Mouse (Mus musculus) layer of hippocampus, postnatal 14 days (tissue): ENCODE measurements around the gene Pgpep1l. TPM values are rescaled to one million over a fixed set of nuclear protein-coding genes. Genes with fewer than 3 reads are reported as not detected.

Experiments used
- DNase-seq, 2 experiments: peaks; one replicate each; pipeline ENCODE4 v3.0.0; 2021 to 2022; ENCODE audit warnings: low spot score in 2 of 2, mixed read lengths in 1 of 2
- total RNA-seq, 2 experiments: library from RNA; stranded (reverse); gene quantifications; 2 replicates each; pipeline ENCODE4 v1.2.3; 2021

The Pgpep1l gene
- total RNA-seq, 2 experiments from 2014 or later: 1.4 to 1.7 TPM

DNA sequence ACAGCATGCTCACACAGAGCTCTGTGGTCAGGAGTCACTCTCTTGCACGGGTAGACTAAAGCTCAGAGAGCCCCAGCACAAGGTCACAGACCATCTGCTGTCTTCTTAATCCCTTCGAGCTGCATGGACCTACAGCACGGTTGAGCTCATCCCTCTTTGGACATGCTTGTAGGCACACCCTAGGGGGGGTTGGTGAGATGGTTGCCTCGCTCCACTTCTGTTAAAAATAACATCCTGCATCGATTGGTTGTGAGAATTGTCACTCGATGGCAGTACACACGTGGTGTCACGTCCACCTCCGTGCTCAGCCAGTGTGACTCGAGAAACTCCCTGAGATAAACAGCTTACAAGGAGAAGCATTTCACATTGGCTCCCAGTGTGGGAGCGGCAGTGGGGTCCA lies 45.2 kb downstream of the Pgpep1l start:
- DNase-seq: no peak

DNA sequence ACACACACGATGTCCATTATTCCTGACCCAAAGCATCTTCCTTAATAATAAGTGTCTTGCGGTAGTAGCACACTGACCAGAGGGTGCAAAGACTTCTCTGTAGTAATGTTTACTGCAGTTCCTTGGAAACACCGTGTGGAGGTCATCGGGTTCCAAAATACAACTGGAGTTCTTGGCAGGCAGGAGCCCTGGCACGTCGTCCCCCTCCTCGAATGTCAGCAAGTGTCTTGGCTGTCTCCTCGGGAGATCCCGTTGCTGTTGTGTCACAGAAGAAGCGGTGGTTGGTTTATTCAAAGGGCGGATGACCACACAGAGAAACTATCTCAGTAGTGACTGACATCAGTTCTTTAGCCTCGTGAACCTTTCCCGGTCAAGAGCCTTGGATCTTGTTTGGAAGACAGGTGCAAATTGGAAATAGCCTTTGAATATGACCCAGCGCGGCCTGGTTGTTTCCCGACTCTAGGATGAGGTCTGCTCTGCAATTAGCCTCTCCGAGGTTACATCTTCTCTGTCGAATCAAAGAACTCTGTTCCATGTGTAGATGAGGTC lies 48.4 kb downstream of the Pgpep1l start:
- DNase-seq: no peak

DNA sequence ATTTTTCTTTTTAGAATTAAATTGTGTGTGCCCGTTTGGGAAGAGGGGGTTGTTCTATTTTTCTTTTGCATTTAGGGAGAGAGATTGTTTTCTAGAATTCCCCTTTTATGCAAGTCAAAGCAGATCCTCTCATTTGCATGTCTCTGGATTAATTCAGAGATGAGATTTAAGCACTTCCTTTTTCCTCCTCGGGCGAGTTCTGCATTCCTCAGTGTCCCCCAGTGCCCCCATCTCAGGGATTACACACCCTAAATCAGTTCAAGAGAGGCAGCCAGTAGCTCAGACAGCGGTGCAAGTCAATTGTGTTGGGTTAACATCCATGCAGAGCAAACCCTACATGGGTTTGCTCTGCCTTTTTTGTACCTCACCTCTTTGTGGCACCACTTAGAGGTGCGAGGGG lies 50.2 kb downstream of the Pgpep1l start:
- no peak for DNase-seq

DNA sequence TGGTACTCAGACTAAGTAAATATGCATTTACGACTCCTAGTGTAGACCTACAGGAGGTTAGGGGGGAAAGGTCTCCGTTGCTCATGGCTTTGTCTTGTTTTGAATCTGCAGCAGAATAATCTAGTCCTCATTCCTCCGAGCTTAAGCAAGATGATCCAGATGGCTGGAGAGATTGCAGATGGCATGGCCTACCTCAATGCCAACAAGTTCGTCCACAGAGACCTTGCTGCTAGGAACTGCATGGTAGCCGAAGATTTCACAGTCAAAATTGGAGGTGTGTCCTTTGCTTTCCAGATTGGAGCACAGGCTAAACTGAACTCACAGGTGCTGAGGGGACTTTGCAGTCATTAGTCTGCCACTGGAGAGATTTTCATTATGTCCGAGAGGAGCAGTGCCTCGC lies 52.1 kb downstream of the Pgpep1l start:
- DNase-seq: no peak

DNA sequence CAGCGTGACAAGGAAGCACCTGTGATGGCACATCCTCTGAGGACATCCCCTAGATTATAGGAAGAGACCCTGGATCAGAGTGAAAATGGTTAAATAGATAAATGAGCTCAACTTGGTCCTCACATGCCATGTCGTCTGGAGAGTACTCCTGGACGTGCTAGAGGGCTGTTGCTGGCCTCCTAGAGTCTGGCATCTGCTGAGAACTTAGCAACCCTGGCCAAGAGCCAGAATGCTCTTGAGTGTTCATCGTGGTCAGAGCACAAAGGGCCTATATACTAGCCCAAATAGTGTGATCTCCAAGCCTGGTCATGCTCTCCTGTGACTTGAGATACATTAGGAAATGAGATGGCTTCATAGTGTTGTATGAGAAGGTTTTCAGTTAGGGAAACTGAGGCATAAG lies 53.6 kb downstream of the Pgpep1l start:
- DNase-seq: no peak

DNA sequence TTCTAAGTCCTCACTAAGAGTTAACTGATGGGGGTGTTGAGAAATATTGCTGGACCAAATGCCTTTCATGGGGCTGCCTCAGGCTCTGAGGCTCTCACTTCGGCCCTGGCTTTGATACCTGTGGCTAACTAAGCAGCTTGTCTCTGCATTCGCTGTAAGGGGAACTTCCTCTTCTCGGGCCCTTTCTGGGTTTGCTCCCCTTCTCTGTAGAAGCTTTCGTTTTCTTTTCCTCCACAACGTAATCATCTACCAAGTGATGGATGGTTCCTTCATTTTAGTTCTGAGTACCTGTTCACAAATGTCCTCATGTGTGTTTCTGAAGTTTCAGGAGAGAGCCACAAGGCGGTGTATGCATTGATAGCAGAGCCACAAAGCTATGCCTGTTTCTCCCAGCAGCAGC lies 55.0 kb downstream of the Pgpep1l start:
- no peak for DNase-seq

DNA sequence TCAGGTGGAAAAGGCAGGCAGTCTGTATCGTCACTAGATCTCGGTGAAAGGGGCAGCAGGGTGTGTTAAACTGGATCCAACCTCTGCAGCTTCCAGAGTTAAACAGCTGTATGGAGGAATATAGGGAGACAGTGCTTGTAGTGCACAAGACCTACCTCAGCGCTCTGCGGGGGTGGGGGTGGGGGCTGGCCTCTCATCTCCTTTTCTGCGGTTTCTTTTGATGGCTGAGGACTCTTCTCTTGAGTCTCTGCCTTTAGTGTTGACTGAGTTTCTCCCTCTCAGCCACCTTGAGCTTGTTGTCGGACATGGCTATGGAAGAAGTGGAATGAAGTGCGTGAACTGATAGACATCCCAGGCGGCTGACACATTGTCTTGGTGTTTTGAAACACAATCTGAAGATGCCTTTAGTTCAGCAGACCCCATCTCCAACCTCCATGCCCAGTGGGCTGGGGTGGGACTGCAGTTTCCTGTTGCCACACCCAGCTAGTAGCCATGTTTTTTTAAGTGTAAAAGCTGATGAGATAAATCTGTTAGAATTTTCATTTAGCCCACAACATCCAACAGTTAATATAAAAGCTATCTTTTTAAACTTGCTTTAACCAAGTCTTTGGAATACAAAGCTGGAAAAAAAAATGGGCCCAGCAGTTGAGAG lies 58.1 kb downstream of the Pgpep1l start:
- DNase-seq: no peak

DNA sequence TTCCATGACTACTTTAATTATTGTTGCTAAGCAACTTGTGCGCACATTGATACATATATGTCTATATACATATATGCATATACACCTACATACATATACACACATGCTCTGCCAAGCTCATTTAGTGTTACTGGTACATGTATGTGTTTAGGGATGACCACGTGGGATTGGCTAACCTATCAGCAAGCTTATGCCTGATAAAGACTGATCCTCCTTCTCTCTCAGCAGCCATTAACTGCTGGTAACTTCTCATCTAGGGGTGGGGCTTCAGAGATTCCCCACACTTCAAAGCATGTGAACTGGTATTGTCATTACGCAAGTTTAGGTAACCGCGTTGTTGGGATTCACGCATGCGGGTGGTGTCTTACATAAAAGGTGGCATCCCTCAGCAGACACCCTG lies 64.4 kb downstream of the Pgpep1l start:
- no peak for DNase-seq

DNA sequence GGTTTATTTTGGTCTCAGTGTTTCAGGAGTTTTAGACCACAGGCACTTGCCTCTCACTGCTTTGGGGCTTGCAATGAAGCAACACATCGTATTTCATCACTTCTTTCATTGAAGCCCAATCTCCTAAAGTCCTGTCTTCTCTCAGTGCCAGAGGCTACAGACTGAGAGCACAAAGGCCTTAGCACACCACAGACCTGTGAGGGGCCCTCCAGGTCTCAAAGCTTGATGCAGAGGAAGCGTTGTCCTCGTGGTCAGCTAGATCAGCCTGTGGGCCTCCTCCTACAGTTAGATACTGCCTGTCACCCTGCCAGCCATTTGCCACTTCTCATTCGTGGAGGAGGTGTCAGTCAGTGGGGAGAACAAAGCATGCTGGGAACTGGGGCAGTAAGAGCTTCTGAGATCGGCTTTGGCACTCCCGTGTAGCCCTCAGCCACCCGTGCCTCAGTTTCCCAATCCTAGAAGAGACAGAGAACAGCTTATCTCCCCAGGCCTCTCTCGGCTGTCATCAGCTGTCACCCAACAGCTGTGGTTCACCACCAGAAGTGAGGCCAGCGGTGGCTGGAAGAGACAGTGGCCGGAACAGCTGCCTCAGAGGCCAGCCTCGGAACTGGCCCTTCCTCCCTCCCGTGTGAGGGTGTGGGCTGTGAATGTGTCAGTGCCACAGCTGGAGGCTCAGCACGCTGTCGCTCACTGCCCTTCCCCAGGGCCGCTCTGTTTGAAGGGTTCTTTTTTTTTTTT lies 69.9 kb downstream of the Pgpep1l start:
- no peak for DNase-seq

DNA sequence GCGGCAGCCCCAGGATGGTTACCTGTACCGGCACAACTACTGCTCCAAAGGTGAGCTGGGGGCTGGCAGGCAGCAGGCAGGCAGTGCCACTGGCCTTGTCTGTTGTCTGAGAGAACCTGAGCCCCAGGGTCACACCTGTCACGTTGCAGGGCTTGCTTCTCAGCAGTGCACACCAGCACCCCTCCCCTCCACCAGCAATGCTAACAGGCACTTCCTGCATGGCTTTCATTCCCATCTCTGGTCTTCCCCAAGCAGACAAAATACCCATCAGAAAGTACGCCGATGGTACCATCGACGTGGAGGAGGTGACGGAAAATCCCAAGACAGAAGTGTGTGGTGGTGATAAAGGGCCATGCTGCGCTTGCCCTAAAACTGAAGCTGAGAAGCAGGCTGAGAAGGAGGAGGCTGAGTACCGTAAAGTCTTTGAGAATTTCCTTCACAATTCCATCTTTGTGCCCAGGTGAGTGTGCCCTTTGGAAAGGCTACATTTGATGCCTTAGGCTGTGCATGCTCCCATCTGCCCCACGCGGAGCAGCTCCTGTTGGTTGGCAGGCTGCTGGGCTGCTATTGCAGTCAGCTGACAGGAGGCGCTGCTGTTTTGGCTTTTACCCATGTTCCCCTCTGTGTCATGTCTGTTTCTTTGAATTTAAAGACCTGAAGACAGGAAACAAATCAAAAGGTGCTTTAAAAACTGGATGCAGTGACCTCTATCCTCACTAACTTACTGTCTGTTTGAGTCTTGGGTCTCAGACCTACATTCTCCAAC lies 74.2 kb downstream of the Pgpep1l start:
- no peak for DNase-seq

DNA sequence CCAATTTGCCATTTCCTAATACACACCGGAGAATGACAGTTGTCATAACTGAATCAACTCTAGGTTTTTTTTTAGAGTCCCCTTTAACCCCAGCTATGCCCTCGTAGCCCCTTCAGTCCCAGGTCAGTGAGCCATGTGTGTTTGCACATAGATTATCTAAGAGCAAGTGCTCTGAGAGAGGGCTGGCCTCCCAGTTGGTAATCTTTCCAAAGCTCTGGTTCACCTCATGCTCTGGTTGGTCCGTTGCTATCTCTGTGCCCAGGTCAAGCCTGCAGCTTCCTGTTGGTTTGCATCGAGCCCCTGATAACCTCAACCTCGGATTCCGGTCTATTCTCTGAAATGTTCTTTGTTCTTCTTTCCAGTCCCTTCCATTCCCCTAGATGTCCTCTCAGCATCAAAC lies 74.8 kb downstream of the Pgpep1l start:
- no peak for DNase-seq

Other genes with a start within 250 kb of the Pgpep1l start
- under 1 TPM; 0.31 to 0.67 TPM for gene Fam169b, start 9.6 kb upstream of the Pgpep1l start, total RNA-seq